Comparison of ENCODE assay signal across 14 mouse cellular contexts in genomic region chrX:52401188-52401587, GRCm38 (mm10).
"Had no signal": no experiment of that assay in that cellular context is flagged by ENCODE, and none has a peak within 500 bp of the region (broad histone marks: within the 10 kb centered on the region; RNA-seq: fewer than 3 reads in every experiment).

No protein-coding gene starts in this region.

- ATAC-seq: midbrain, embryonic 13.5 days; midbrain, embryonic 15.5 days had no signal

- H3K9ac ChIP-seq: lung, embryonic 14.5 days; midbrain, embryonic 13.5 days; midbrain, embryonic 15.5 days; neural tube, embryonic 12.5 days; stomach, embryonic 15.5 days had no signal

- H3K4me3 ChIP-seq: megakaryocyte, embryonic 14.5 days; midbrain, embryonic 13.5 days; midbrain, embryonic 15.5 days; neural tube, embryonic 12.5 days; stomach, embryonic 15.5 days had no signal

- H3K4me2 ChIP-seq: lung, embryonic 14.5 days; midbrain, embryonic 11.5 days; midbrain, embryonic 13.5 days; midbrain, embryonic 15.5 days; neural tube, embryonic 12.5 days; stomach, embryonic 15.5 days had no signal

- DNase-seq: lung, adult 18-20 months; lung, embryonic 14.5 days; lung, postnatal 10 days; lung, postnatal 4 days; right cerebral cortex, postnatal 14 days; thymus, postnatal 25 days; thymus, postnatal 4 days had no signal

- H3K9me3 ChIP-seq: megakaryocyte, embryonic 14.5 days; midbrain, embryonic 13.5 days; midbrain, embryonic 15.5 days; neural tube, embryonic 12.5 days; stomach, embryonic 15.5 days had no signal

- H3K4me1 ChIP-seq: megakaryocyte, embryonic 14.5 days; midbrain, embryonic 13.5 days; midbrain, embryonic 15.5 days; neural tube, embryonic 12.5 days; stomach, embryonic 15.5 days had no signal

- H3K27ac ChIP-seq: midbrain, embryonic 13.5 days; midbrain, embryonic 15.5 days; neural tube, embryonic 12.5 days; stomach, embryonic 15.5 days; stomach, postnatal 0 days had no signal

- H3K27me3 ChIP-seq: midbrain, embryonic 13.5 days; midbrain, embryonic 15.5 days; neural tube, embryonic 12.5 days; stomach, embryonic 15.5 days had no signal

- H3K36me3 ChIP-seq: midbrain, embryonic 13.5 days; midbrain, embryonic 15.5 days; neural tube, embryonic 12.5 days; stomach, embryonic 15.5 days had no signal
